Mouse (Mus musculus) liver, embryonic 11.5 days (tissue): ENCODE results near the gene Zbtb48. TPM values are rescaled to one million over a fixed set of nuclear protein-coding genes. Genes with fewer than 3 reads are reported as not detected.

Experiments used
- ATAC-seq: fragments of 200-750 bp; cut with Nextera tagmentation; replicated peaks from 2 replicates; pipeline ENCODE4 v1.8.0; 2017; ENCODE audit warnings: moderate number of reproducible peaks, mild to moderate bottlenecking, moderate TSS enrichment, moderate library complexity; ENCODE audit not compliant: low FRiP score
- DNase-seq: peaks from one replicate; pipeline ENCODE4 v3.0.0-alpha.2; 2017; ENCODE audit warnings: low spot score
- H3K27ac ChIP-seq: fragments of 300-500 bp; sonication (generic); 2 replicates; pipeline ENCODE4 v1.5.1; 2014; ENCODE audit warnings: mild to moderate bottlenecking, low read depth, low read length, control low read depth
- H3K27me3 ChIP-seq: fragments of 300-500 bp; sonication (generic); replicated peaks from 2 replicates; pipeline ENCODE4 v1.6.1; 2014; ENCODE audit warnings: low read length, mixed read lengths; ENCODE audit not compliant: control insufficient read depth, insufficient read depth
- H3K36me3 ChIP-seq: fragments of 300-500 bp; sonication (generic); 2 replicates; pipeline ENCODE4 v1.6.1; 2014; ENCODE audit warnings: mild to moderate bottlenecking, low read length, moderate library complexity, mixed read lengths; ENCODE audit not compliant: control insufficient read depth, insufficient read depth
- H3K4me1 ChIP-seq: fragments of 300-500 bp; sonication (generic); replicated peaks from 2 replicates; pipeline ENCODE4 v1.6.1; 2014; ENCODE audit warnings: low read length, mixed read lengths; ENCODE audit not compliant: control insufficient read depth, insufficient read depth
- H3K4me2 ChIP-seq: fragments of 300-500 bp; sonication (generic); 2 replicates; pipeline ENCODE4 v1.6.1; 2014; ENCODE audit warnings: mild to moderate bottlenecking, control low read depth, moderate library complexity
- H3K4me3 ChIP-seq: fragments of 300-500 bp; sonication (generic); 2 replicates; pipeline ENCODE4 v1.5.1; 2014; ENCODE audit warnings: low read depth, low read length, control low read depth
- H3K9ac ChIP-seq: fragments of 300-500 bp; sonication (generic); 2 replicates; pipeline ENCODE4 v1.6.1; 2014; ENCODE audit warnings: low read depth, low read length, control low read depth
- H3K9me3 ChIP-seq: fragments of 300-500 bp; sonication (generic); 2 replicates; pipeline ENCODE4 v1.6.1; 2016; ENCODE audit warnings: low read length, inconsistent platforms, mixed read lengths; ENCODE audit not compliant: control insufficient read depth
- WGBS: fragments of 180-500 bp; shearing (Covaris S2); extraction: QIAGEN DNeasy Blood & Tissue Kit; methylation state at CpG from one replicate; pipeline ENCODE4 v1.1.7; 2014; 5-methylcytosine and 5-hydroxymethylcytosine counted together
- polyA plus RNA-seq: library from polyadenylated mRNA; unstranded; fragments of >200 nt; fragmentation: Nextera tagmentation; extraction: Ambion mirVana; gene quantifications from 2 replicates; pipeline ENCODE4 v1.2.1, GENCODE M21; 2014

The Zbtb48 gene
- polyA plus RNA-seq, 1 experiment from 2014 or later: 17.8 TPM

DNA sequence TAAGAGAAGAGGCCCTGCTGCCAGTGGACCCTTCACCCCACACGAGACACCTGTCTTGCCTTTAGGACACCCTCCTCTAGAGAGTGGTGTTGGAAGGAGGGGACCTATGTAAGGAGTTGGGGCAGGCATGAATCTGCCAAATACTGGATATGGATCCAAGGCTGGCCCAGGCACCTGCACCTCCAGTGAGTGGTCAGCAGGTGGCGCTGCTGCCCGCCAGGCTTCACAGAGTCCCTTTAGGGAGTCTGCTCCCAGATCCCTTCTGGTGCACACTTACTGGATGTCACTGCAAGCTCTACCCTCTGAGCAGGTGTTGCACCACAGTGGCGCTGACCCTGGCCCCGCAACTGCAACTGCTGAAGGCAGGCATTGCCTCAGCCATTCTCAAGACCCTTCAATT is 46.1 kb downstream of the Zbtb48 start:
- DNase-seq: peak; percentile 77

DNA sequence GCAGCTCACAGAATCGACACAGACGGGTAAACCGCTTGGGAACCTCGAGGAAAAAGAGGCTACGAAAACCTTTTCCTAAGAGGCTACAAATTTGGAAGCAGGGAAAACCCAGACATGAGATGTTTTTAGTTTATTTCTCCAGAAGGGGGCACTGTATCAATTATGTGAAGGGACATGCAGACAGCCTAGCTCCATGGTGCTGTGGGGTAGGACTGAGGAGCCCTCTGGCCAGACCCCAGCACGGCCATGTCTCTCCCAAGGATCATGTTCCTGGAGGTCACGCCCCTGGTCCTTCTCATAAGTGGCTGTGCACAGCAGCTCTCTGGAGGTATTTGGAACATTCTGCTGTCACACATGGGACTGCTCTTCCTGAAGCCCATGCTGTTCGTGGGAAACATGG is 46.8 kb downstream of the Zbtb48 start:
- Histone ChIP-seq H3K4me3 (no peak overlapping the region), H3K4me2 (no peak overlapping the region), H3K9ac (no peak overlapping the region), H3K27me3 (no peaks in the 10 kb centered on the region), H3K36me3 (peaks cover 30% of the 10 kb centered on the region), H3K9me3 (no peaks in the 10 kb centered on the region), H3K27ac (no peak overlapping the region), H3K4me1 (peaks cover 8% of the 10 kb centered on the region)
- WGBS: 82% methylated on average over 8 of the region's 8 CpGs
- DNase-seq: no peak
- ATAC-seq: no peak

More for the DNA sequence above, 46.1 kb downstream of the Zbtb48 start:
- ATAC-seq: peak; percentile 66
- no peak overlapping the region for H3K9ac ChIP-seq
- H3K27ac ChIP-seq: no peak overlapping the region
- H3K4me3 ChIP-seq: no peak overlapping the region
- no peaks in the 10 kb centered on the region for H3K27me3 ChIP-seq
- peaks cover 29% of the 10 kb centered on the region for H3K36me3 ChIP-seq
- H3K4me1 ChIP-seq: peaks cover 8% of the 10 kb centered on the region
- no peak overlapping the region for H3K4me2 ChIP-seq
- 26% methylated on average over 5 of the region's 5 CpGs for WGBS
- no peaks in the 10 kb centered on the region for H3K9me3 ChIP-seq

DNA sequence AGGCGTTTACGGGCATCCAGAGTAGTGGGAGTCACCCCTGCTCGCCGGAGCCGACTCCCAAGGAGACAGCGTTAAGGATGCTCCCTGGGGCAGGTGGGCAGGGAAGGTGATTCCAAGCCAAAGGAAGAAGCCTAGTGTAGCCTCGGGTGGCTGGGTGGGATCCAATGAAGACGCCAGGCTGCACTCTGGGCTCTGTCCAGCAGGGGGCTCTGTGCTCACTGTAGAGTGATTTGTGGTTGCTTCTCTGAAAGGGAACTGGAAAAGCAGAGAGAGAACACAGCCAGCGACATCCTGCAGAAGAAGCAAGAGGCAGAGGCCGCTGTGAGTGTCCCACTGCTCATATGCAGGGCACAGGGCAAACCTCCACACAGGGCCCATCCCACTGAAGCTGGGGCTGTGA is 49.7 kb downstream of the Zbtb48 start:
- H3K4me3 ChIP-seq: no peak overlapping the region
- H3K36me3 ChIP-seq: peaks cover 51% of the 10 kb centered on the region
- H3K4me1 ChIP-seq: no peaks in the 10 kb centered on the region
- H3K27ac ChIP-seq: no peak overlapping the region
- no peak overlapping the region for H3K4me2 ChIP-seq
- DNase-seq: peak; percentile 78
- WGBS: 44% methylated on average over 10 of the region's 10 CpGs
- no peaks in the 10 kb centered on the region for H3K9me3 ChIP-seq
- no peak overlapping the region for H3K9ac ChIP-seq
- ATAC-seq: no peak
- no peaks in the 10 kb centered on the region for H3K27me3 ChIP-seq

DNA sequence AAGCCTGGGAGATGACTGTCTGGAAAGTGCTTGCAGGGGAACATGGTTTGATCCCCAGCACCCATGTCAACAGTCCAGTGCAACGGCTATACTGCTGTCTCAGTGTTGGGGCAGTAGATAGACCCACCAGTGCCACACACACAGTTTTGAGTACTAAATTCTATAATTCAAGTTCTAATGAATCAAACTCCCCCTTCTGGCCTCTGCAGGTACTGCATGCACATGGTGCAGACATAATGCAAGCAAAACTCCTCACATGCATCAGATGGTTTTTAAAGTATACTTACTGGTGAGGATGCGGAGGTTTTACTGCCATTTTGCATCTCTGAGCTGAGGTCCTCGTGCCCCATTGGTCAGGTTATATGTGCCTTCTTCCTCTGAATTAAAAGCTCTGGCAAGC is 52.0 kb downstream of the Zbtb48 start:
- DNase-seq (no peak), ATAC-seq (no peak)
- H3K27me3 ChIP-seq: no peaks in the 10 kb centered on the region
- peaks cover 4% of the 10 kb centered on the region; the same call in 1 of the 2 replicates for H3K4me1 ChIP-seq
- peaks cover 55% of the 10 kb centered on the region for H3K36me3 ChIP-seq
- no peak overlapping the region for H3K27ac ChIP-seq
- no peak overlapping the region for H3K4me3 ChIP-seq
- no peak overlapping the region for H3K9ac ChIP-seq
- H3K9me3 ChIP-seq: no peaks in the 10 kb centered on the region
- 87% methylated on average over 3 of the region's 3 CpGs for WGBS
- H3K4me2 ChIP-seq: no peak overlapping the region

DNA sequence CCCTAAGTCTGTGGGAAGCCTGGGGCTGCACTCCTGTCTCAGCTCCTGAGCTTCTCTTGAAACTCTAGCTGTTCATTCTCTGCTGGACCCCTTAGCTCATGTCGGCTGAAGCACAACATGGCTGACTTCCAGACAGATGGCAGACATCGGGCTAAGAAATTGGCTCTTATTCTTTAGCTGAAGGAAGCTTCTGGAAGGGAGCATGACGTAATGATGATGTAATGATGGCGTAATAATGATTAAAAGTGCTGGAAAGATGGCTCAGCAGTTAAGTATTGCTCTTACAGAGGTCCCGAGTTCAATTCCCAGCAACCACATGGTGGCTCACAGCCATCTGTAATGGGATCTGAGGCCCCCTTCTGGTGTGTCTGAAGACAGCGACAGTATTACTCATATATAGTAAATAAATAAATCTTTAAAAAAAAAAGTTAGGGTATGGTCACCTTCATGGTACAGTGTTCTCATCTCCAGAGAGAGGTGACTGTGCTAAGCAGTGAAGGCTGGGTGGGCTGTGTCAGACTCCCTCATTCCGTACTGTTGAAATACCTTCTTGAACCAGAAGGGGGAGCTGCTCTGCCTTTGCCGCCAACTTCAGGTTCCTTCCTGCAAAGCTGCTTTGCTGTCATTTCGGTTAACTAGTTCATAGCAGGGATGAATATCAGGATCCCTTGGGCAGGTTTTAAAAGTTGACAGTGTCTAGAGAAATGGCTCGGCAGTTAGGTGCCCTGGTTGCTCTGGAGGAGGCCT is 55.1 kb downstream of the Zbtb48 start:
- Histone ChIP-seq H3K4me1 (peaks cover 4% of the 10 kb centered on the region; the same call in 1 of the 2 replicates), H3K27ac (no peak overlapping the region), H3K9me3 (no peaks in the 10 kb centered on the region), H3K9ac (no peak overlapping the region), H3K4me2 (no peak overlapping the region), H3K27me3 (no peaks in the 10 kb centered on the region), H3K4me3 (no peak overlapping the region), H3K36me3 (peaks cover 61% of the 10 kb centered on the region)
- ATAC-seq (peak; percentile 45; the same call in 1 of the 2 replicates), DNase-seq (no peak)
- WGBS: 75% methylated on average over 10 of the region's 10 CpGs

Other genes with a start within 250 kb of the Zbtb48 start
- gene Camta1, start 165.8 kb downstream of the Zbtb48 start, polyA plus RNA-seq: 72.5 and 93.9 TPM in 2 replicates
- 101 and 102 TPM in 2 replicates for gene Dnajc11, start 94.0 kb downstream of the Zbtb48 start, polyA plus RNA-seq
- gene Thap3, start 38.7 kb downstream of the Zbtb48 start, polyA plus RNA-seq: 14.3 and 14.5 TPM in 2 replicates
- 15.5 and 16.5 TPM in 2 replicates for gene Phf13, start 31.4 kb downstream of the Zbtb48 start, polyA plus RNA-seq
- 9.1 and 9.4 TPM in 2 replicates for gene Klhl21, start 18.9 kb downstream of the Zbtb48 start, polyA plus RNA-seq
- 0.18 and 0.21 TPM in 2 replicates for gene Tas1r1, start 10.9 kb upstream of the Zbtb48 start, polyA plus RNA-seq
- 53.3 and 59.4 TPM in 2 replicates for gene Nol9, start 11.7 kb upstream of the Zbtb48 start, polyA plus RNA-seq
- 8.4 and 8.9 TPM in 2 replicates for gene Plekhg5, start 44.8 kb upstream of the Zbtb48 start, polyA plus RNA-seq
- gene Tnfrsf25, start 88.3 kb upstream of the Zbtb48 start, polyA plus RNA-seq: 0.90 and 1.3 TPM in 2 replicates
- gene Espn, start 124.7 kb upstream of the Zbtb48 start, polyA plus RNA-seq: 4.1 and 5.3 TPM in 2 replicates
- gene Hes2, start 131.2 kb upstream of the Zbtb48 start, polyA plus RNA-seq: not detected in 2 replicates
- 50.0 and 51.1 TPM in 2 replicates for gene Acot7, start 150.5 kb upstream of the Zbtb48 start, polyA plus RNA-seq
- gene Gpr153, start 246.6 kb upstream of the Zbtb48 start, polyA plus RNA-seq: 1.9 and 2.2 TPM in 2 replicates